Mouse (Mus musculus) MN1 (cell line): ENCODE results near the gene Vmn1r222.
A peak's percentile ranks its signal among the peaks of the same experiment; 100 is the strongest.
"Not testable (repeated sequence)": the region's sequence is repeated elsewhere in the genome, so short reads cannot be mapped to it uniquely, and the experiment has no call there.

Source experiments
- DNase-seq: peaks from one replicate; pipeline ENCODE4 v3.0.0-alpha.2; 2016; ENCODE audit warnings: low spot score

Vmn1r222 gene

GRCm38 (mm10) chr13:23235847-23236246, at the start of gene Vmn1r222:
TSS of gene Vmn1r222 (minus strand) at chr13:23235947.
- not testable (repeated sequence) for DNase-seq

- peak; percentile 55 for DNase-seq
These were observed 49.6 kb upstream of the Vmn1r222 start for GRCm38 (mm10) chr13:23285191-23285920.

- no peak for DNase-seq
These were observed 44.2 kb upstream of the Vmn1r222 start for GRCm38 (mm10) chr13:23279992-23280391.

DNA sequence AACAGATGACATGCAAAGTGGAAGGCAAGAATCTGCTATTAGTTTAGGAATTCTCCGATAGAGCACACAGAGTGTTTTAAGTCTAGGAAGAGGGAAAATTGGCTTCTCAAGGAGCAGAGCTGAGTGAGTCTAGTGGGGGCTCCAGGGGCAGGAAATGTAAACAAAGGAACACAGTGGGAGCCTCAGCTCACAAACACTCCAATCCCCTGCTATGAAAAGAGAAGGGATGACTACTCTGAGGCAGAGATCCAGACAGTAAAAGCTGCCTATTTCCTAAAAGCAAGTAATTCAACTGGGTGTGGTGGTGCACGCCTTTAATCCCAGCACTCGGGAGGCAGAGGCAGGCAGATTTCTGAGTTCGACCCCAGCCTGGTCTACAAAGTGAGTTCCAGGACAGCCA, 43.8 kb upstream of the Vmn1r222 start:
- DNase-seq = no peak

DNA sequence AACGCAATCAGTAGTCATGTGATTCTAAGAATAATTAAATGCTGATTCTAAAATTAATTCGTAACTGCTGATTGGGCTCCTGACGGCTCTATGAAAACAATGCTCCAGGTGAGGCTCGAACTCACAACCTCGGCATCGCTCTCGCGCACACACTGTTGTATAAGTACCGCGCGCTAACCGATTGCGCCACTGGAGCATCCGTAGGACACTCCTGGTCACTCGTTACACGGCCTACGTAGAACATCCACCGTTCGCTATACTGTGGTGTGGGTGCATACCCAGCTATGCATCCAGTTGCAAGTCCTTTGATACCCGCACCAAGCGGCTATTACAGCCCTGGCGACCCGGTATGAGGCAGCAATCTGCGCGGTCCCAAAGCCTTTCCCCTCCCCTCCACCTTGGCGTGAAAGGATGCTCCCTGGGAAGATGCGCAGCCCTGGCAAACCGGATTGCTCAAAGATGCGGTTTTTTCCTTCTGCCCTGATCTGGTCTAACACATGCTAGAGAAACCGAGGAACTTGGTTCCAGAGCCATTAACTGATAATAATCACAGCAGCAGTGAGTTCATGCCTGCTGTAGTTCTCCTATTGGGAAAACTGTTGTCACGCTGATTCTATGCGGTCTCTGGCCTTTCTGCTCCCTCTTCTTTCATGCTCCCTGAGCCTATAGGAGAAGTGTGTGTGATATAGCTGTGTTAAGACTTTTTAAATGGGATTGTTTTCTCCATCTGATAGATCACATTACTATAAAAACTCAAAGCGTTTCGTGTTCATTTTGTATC, 34.8 kb upstream of the Vmn1r222 start:
- DNase-seq = peak; percentile 11

DNA sequence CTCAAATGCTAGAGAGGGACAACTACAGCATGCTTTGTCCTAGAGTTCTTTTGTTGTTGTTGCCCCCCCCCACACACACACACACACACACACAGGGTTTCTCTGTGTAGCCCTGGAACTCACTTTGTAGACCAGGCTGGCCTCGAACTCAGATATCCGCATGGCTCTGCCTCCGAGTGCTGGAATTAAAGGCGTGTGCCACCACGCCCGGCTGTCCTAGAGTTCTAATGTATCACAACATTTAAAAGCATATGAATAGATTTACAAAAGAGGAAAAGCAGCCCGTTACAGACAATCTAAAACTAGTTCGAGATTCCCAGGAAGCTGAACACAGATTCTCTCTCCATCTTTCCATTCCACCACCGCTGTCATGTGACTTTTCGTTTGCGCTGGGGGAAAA, 33.9 kb upstream of the Vmn1r222 start:
- no peak for DNase-seq

DNA sequence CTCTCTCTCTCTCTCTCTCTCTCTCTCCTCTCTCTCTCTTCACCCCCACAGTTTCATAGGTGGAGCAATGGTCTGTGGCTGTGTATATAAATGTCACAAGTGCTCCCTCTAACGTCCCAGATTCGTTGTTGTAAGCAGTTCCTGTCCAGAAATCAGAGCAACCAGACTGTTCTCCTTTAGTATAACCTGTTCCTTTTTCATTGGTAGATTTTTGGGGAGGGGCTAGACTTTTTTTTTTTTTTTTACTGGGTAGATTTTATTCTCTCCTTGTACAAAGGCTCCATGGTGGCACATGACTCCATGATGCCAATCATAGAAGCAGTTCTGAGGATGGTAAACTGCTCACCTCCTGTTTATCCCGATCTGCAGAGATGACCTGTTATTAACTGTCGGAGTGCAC, 33.4 kb upstream of the Vmn1r222 start:
- DNase-seq = not testable (repeated sequence)

- not testable (repeated sequence) for DNase-seq
These were observed 32.9 kb upstream of the Vmn1r222 start for GRCm38 (mm10) chr13:23268606-23269005.

DNA sequence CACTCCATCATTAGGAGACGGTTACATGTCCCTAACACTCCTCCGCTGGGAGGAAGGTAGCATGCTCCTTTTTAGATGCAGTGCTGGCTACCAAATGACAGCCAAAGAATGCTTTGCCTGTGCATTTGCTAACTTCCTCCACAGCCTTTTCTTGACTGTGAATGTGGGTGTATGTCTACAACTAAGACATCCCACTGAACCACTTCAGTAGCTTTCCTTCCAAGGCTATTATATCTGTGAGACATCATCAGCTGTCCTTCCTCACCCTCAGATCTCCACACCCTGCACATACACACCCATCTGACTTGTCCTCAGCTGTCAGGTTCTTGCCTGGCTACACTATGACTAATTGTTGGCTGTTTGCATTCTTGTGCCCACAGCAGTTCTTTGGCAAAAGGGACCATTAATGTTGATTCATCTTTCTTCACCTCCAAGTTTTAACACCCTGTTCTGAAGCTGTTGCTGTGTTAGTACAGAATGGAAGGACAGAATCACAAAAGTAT, 22.9 kb upstream of the Vmn1r222 start:
- no peak for DNase-seq

GRCm38 (mm10) chr13:23246834-23247233, 11.1 kb upstream of the Vmn1r222 start, which contains the start of gene Vmn1r223:
TSS of gene Vmn1r223 (plus strand) at chr13:23247134.
- DNase-seq = not testable (repeated sequence)

DNA sequence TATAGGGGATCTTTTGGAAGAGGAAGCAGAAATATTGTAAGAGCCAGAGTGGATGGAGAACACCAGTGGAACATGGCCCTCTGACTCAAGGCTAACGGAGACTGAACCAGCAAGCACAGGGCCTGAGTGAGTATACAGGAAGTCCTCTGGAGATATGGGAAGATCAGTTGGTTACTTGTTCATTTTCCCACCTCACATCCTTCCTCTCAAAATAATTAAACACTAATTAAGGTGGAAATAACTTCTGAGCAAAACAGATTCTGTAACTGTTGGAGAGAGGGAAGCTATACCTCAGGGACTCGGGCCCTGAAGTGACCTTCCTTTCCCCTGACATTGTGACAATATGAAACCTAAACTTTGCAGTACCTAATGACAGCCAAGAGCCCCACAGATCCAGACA, 21.9 kb downstream of the Vmn1r222 start, which contains the start of gene Vmn1r221:
TSS of gene Vmn1r221 (plus strand) at position 301 of the 400 bp plus-strand sequence.
- DNase-seq = not testable (repeated sequence)

DNA sequence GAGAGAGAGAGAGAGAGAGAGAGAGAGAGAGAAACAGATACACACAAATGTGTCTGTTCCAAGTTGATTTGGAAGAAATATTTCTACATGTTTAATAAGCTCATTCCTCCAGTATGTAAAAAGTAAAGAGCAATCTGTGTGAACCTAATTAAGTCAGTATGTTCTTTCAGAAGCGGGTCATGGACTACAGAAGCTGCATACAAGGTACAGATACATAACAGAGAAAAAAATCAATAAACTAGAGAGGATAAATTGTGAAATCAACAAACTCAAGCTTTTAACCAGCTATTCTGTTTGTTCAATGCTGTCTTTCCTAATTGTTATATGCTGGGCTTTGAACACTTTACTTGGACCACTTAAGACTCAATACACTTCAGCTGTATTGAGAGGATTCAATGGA, 31.9 kb downstream of the Vmn1r222 start:
- not testable (repeated sequence) for DNase-seq

GRCm38 (mm10) chr13:23187875-23188274, 47.9 kb downstream of the Vmn1r222 start, which contains the start of gene Vmn1r220:
TSS of gene Vmn1r220 (minus strand) at chr13:23187975.
- DNase-seq = no peak
